Mouse (Mus musculus) intestine, embryonic 15.5 days (tissue): ENCODE measurements around the gene Sppl2c. TPM values are rescaled to one million over a fixed set of nuclear protein-coding genes. Genes with fewer than 3 reads are reported as not detected.

ENCODE experiments used
- ATAC-seq: fragments of 200-750 bp; cut with Nextera tagmentation; 2 replicates; pipeline ENCODE4 v1.8.0; 2017; ENCODE audit warnings: moderate TSS enrichment, moderate library complexity
- H3K27ac ChIP-seq: fragments of 300-500 bp; sonication (generic); 2 replicates; pipeline ENCODE4 v1.5.1; 2015; ENCODE audit warnings: mild to moderate bottlenecking, inconsistent platforms
- H3K27me3 ChIP-seq: fragments of 300-500 bp; sonication (generic); replicated peaks from 2 replicates; pipeline ENCODE4 v1.6.1; 2015; ENCODE audit warnings: inconsistent platforms
- H3K36me3 ChIP-seq: fragments of 300-500 bp; sonication (generic); 2 replicates; pipeline ENCODE4 v1.6.1; 2015; ENCODE audit warnings: inconsistent platforms
- H3K4me1 ChIP-seq: fragments of 300-500 bp; sonication (generic); replicated peaks from 2 replicates; pipeline ENCODE4 v1.6.1; 2015; ENCODE audit warnings: inconsistent platforms
- H3K4me2 ChIP-seq: fragments of 300-500 bp; sonication (generic); replicated peaks from 2 replicates; pipeline ENCODE4 v1.6.1; 2015; ENCODE audit warnings: mild to moderate bottlenecking, inconsistent platforms
- H3K4me3 ChIP-seq: fragments of 300-500 bp; sonication (generic); replicated peaks from 2 replicates; pipeline ENCODE4 v1.5.1; 2015; ENCODE audit warnings: inconsistent platforms
- H3K9ac ChIP-seq: fragments of 300-500 bp; sonication (generic); 2 replicates; pipeline ENCODE4 v1.6.1; 2015; ENCODE audit warnings: inconsistent platforms
- H3K9me3 ChIP-seq: fragments of 300-500 bp; sonication (generic); 2 replicates; pipeline ENCODE4 v1.6.1; 2016; ENCODE audit warnings: inconsistent platforms
- WGBS: fragments of 180-500 bp; shearing (Covaris S2); methylation state at CpG from one replicate; pipeline ENCODE4 v1.1.7; 2015; 5-methylcytosine and 5-hydroxymethylcytosine counted together
- polyA plus RNA-seq: library from polyadenylated mRNA; unstranded; fragments of >200 nt; fragmentation: Nextera tagmentation; extraction: Ambion mirVana; gene quantifications from 2 replicates; pipeline ENCODE4 v1.2.1, GENCODE M21; 2015

The Sppl2c gene
- not detected in 2 replicates for polyA plus RNA-seq

- no peak for ATAC-seq
- 82% methylated on average over 13 of the region's 13 CpGs for WGBS
Observed at GRCm38 (mm10) chr11:104186135-104186836, at the start of gene Sppl2c. Gene Sppl2c, plus strand, starts transcription at chr11:104186327.

DNA sequence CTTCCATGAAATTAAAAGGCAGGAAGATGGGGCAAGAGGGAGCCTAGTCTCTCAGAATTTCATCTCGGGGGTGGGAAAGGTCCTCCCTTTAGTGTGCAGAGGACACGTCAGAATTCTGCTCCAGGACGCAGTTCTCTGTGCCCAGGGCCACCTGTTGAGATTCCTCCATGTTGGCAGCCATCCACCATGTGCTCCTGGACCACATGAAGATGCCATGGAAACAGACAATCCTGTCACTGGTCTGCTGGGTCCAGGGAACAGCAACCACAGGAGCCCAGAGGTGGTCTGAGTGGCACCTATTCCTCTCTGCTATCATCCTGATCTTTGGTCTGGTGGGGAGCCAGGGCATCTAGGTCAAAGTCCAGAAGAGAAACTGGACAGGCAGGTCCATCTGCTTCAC is 47.2 kb upstream of the Sppl2c start:
- Histone ChIP-seq H3K9me3 (no peaks in the 10 kb centered on the region), H3K36me3 (no peaks in the 10 kb centered on the region), H3K4me3 (no peak overlapping the region), H3K9ac (no peak overlapping the region), H3K4me1 (no peaks in the 10 kb centered on the region), H3K27me3 (peaks cover 32% of the 10 kb centered on the region), H3K27ac (no peak overlapping the region), H3K4me2 (no peak overlapping the region)
- WGBS = 74% methylated on average over 3 of the region's 3 CpGs
- no peak for ATAC-seq

More at GRCm38 (mm10) chr11:104186135-104186836, at the start of gene Sppl2c:
- no peaks in the 10 kb centered on the region for H3K36me3 ChIP-seq
- no peak within 1 kb of the TSS for H3K9ac ChIP-seq
- H3K9me3 ChIP-seq = no peaks in the 10 kb centered on the region
- no peak within 1 kb of the TSS for H3K4me2 ChIP-seq
- H3K4me1 ChIP-seq = no peaks in the 10 kb centered on the region
- no peak within 1 kb of the TSS for H3K27ac ChIP-seq
- H3K4me3 ChIP-seq = no peak within 1 kb of the TSS
- H3K27me3 ChIP-seq = no peaks in the 10 kb centered on the region

DNA sequence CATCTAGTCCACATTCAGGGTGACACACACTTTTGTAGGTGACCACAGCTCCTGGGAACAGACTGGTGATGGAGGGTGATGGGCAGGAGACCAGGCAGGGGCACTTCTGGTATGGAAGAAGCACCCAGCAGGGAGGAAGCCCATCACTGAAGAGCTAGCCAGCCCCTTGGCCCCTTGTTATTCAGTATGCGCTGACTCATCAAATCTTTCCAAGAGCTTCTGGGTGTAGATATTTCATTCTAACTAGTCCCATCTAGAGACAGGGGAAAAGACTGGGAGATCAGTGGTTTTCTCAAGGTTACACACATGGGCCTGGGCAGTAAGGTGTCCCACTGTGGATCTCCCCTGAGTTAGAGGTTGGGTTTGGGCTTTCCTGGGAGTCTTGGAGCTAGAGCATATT is 41.2 kb upstream of the Sppl2c start:
- Histone ChIP-seq H3K27me3 (no peaks in the 10 kb centered on the region), H3K4me3 (no peak overlapping the region), H3K4me1 (no peaks in the 10 kb centered on the region), H3K9ac (no peak overlapping the region), H3K27ac (no peak overlapping the region), H3K9me3 (no peaks in the 10 kb centered on the region), H3K4me2 (no peak overlapping the region), H3K36me3 (no peaks in the 10 kb centered on the region)
- no peak for ATAC-seq
- WGBS = 96% methylated on average over 1 of the region's 1 CpGs

- H3K9me3 ChIP-seq = no peaks in the 10 kb centered on the region
- H3K27ac ChIP-seq = no peak overlapping the region
- H3K4me1 ChIP-seq = no peaks in the 10 kb centered on the region
- 73% methylated on average over 7 of the region's 7 CpGs for WGBS
- ATAC-seq = no peak
- H3K9ac ChIP-seq = no peak overlapping the region
- H3K27me3 ChIP-seq = no peaks in the 10 kb centered on the region
- H3K4me2 ChIP-seq = no peak overlapping the region
- no peak overlapping the region for H3K4me3 ChIP-seq
- no peaks in the 10 kb centered on the region for H3K36me3 ChIP-seq
Observed at GRCm38 (mm10) chr11:104148787-104149186, 37.3 kb upstream of the Sppl2c start.

- WGBS = 78% methylated on average over 5 of the region's 5 CpGs
- H3K27me3 ChIP-seq = no peaks in the 10 kb centered on the region
- no peaks in the 10 kb centered on the region for H3K4me1 ChIP-seq
- H3K27ac ChIP-seq = no peak overlapping the region
- ATAC-seq = no peak
- no peak overlapping the region for H3K4me3 ChIP-seq
- no peak overlapping the region for H3K9ac ChIP-seq
- H3K36me3 ChIP-seq = no peaks in the 10 kb centered on the region
- H3K4me2 ChIP-seq = no peak overlapping the region
- no peaks in the 10 kb centered on the region for H3K9me3 ChIP-seq
Observed at GRCm38 (mm10) chr11:104150911-104151310, 35.2 kb upstream of the Sppl2c start.

DNA sequence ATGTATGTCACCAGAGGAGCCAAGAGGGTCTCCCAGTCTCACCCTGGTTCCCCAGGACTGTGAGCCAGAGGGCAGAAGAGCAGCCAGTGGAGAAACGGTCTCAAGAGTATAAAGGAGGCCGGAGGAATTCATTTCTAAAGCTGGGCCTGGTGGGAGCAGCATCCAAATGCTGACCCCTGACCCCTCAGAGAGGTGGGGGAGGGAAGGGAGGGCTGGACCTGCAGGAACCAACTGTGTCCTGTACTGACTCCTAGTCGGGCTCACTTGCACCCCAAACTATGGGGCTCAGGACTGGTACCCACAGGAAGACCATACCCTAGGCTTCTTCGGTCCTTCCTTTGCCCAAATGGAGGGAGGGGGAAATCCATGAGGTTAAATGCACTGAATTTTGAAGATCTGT is 31.8 kb upstream of the Sppl2c start:
- Histone ChIP-seq H3K4me1 (0 out of 2 replicates have a peak, but pooled peaks cover 6% of the 10 kb centered on the region), H3K27me3 (peaks cover 16% of the 10 kb centered on the region), H3K9me3 (no peaks in the 10 kb centered on the region), H3K4me3 (no peak overlapping the region), H3K27ac (no peak overlapping the region), H3K36me3 (no peaks in the 10 kb centered on the region), H3K4me2 (no peak overlapping the region), H3K9ac (no peak overlapping the region)
- ATAC-seq = no peak
- WGBS = 71% methylated on average over 4 of the region's 4 CpGs

- WGBS = 35% methylated on average over 9 of the region's 9 CpGs
- 0 out of 2 replicates have a peak, but pooled peaks cover 6% of the 10 kb centered on the region for H3K4me1 ChIP-seq
Observed at GRCm38 (mm10) chr11:104154820-104155635, 31.1 kb upstream of the Sppl2c start.

DNA sequence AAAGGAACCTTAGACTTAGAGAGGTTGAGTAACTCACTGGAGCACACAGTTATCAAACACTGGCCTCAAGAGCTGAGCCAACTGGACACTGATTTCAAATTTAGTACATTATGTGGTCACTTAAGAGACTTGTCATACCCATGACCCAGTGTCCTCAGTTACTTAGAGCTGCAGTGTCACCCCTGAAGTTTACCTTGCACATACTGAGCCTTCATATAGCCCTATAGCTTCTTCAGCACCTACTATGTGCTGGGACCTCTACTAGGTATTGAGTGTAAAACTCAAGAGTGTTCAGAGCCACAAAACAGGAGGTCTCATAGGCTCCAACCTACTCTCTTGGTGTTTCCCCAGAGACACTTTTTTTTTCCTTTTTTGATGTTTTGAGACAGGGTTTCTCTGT is 30.2 kb upstream of the Sppl2c start:
- H3K27ac ChIP-seq = no peak overlapping the region
- ATAC-seq = no peak
- H3K9ac ChIP-seq = no peak overlapping the region
- no peak overlapping the region for H3K4me2 ChIP-seq
- H3K4me1 ChIP-seq = 0 out of 2 replicates have a peak, but pooled peaks cover 6% of the 10 kb centered on the region
- no peak overlapping the region for H3K4me3 ChIP-seq
- no peaks in the 10 kb centered on the region for H3K36me3 ChIP-seq
- H3K9me3 ChIP-seq = no peaks in the 10 kb centered on the region
- H3K27me3 ChIP-seq = peaks cover 16% of the 10 kb centered on the region

More at GRCm38 (mm10) chr11:104154820-104155635, 31.1 kb upstream of the Sppl2c start:
- H3K27ac ChIP-seq = no peak overlapping the region
- H3K9ac ChIP-seq = no peak overlapping the region
- peaks cover 16% of the 10 kb centered on the region for H3K27me3 ChIP-seq
- H3K4me3 ChIP-seq = no peak overlapping the region
- H3K36me3 ChIP-seq = no peaks in the 10 kb centered on the region
- H3K4me2 ChIP-seq = no peak overlapping the region
- no peak for ATAC-seq
- no peaks in the 10 kb centered on the region for H3K9me3 ChIP-seq

DNA sequence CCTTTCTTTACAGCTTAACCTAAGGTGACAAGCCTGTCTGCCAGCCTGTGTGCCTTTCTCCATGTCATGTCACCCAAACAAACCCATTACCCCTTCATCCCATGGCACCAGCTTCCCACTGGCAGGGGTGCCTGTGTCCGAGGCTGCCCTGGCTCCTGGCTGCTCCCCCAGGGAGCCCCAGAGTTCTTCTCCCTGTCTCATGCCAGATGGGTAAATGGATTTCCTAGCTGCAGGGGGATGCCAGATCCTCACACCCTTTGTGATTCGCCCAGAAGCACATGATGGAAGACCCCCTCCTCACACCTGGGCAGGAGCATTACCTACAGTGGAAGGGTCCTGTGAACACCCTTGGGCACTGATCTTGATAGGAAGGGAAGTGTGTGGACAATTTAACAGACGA is 29.7 kb upstream of the Sppl2c start:
- H3K9me3 ChIP-seq = no peaks in the 10 kb centered on the region
- H3K4me1 ChIP-seq = 0 out of 2 replicates have a peak, but pooled peaks cover 6% of the 10 kb centered on the region
- peaks cover 16% of the 10 kb centered on the region for H3K27me3 ChIP-seq
- 59% methylated on average over 3 of the region's 3 CpGs for WGBS
- no peak overlapping the region for H3K4me2 ChIP-seq
- no peak overlapping the region for H3K9ac ChIP-seq
- no peak for ATAC-seq
- H3K36me3 ChIP-seq = no peaks in the 10 kb centered on the region
- H3K4me3 ChIP-seq = no peak overlapping the region
- H3K27ac ChIP-seq = no peak overlapping the region

GRCm38 (mm10) chr11:104157603-104158259 is 28.4 kb upstream of the Sppl2c start:
- Histone ChIP-seq H3K9ac (no peak overlapping the region), H3K9me3 (no peaks in the 10 kb centered on the region), H3K27ac (no peak overlapping the region), H3K4me1 (0 out of 2 replicates have a peak, but pooled peaks cover 6% of the 10 kb centered on the region), H3K36me3 (no peaks in the 10 kb centered on the region), H3K4me2 (peak overlapping the region; percentile 63), H3K4me3 (peak overlapping the region; percentile 24), H3K27me3 (peaks cover 16% of the 10 kb centered on the region)
- WGBS = 6% methylated on average over 23 of the region's 23 CpGs
- peak; percentile 89 for ATAC-seq

GRCm38 (mm10) chr11:104158260-104158907 is 27.7 kb upstream of the Sppl2c start:
- 8% methylated on average over 17 of the region's 17 CpGs for WGBS
- H3K36me3 ChIP-seq = no peaks in the 10 kb centered on the region
- H3K4me2 ChIP-seq = peak overlapping the region; percentile 63
- no peak overlapping the region for H3K27ac ChIP-seq
- 0 out of 2 replicates have a peak, but pooled peaks cover 6% of the 10 kb centered on the region for H3K4me1 ChIP-seq
- H3K27me3 ChIP-seq = peaks cover 16% of the 10 kb centered on the region
- ATAC-seq = no peak
- H3K9ac ChIP-seq = no peak overlapping the region
- H3K4me3 ChIP-seq = peak overlapping the region; percentile 24
- H3K9me3 ChIP-seq = no peaks in the 10 kb centered on the region
